Mouse (Mus musculus): Measurements from ENCODE around the gene Specc1. TPM values are rescaled to one million over a fixed set of nuclear protein-coding genes. Genes with fewer than 3 reads are reported as not detected.

Gene Specc1
- polyA plus RNA-seq, 2 experiments: 8.7 to 8.9 TPM

DNA sequence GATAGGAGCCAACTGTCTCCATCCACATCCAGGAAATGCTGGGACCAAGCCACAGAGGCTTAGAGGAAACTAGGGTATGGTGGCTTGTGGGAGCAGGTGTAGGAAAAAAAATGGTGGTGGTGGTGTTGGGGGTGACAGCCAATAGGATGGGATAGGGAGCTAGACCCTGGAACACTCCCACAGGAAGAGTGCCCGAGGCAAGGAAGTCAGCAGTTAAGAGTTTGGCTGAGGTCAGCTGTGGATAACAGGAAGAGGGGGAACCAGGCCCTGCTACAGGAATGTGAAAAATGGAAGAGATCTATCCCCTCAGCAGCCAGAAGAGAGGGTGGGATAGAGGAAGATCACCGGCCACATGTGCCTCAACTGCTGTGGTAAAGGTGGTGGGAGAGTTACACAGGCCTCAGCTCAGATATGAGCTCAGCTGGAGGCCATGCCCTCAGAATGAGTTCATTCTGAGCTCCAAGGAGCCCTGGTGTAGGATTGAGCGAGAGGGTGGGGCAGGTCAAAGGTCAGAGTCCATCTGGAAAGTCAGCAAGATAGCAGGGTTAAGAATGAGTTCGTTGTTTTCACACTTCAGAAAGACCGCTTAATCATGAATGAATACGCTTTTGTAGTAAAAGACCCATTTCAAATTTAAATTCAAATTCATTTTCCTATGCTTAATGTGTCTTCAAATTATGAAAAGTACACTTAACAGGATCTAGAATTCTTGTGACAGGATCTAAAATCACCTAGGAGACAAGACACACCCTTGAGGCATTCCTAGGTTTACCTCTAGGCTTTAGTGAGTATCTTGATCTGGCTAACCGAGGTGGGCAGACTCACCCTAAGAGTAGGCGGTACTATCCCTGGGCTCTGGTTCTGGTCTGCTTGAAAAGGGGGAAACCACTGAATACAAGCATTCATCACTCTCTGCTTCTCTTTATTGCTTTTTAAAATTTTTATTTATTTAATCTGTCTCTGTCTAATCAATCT, 94.1 kb downstream of the Specc1 start:
- no peaks in the 10 kb centered on the region for H3K9me3 ChIP-seq (ENCODE audit: control insufficient read depth, low read length)
- no peaks in the 10 kb centered on the region for H3K36me3 ChIP-seq (ENCODE audit: control insufficient read depth, insufficient read depth, low read length)
- H3K4me2 ChIP-seq (replicated peaks; ENCODE audit: low read depth, low read length, severe bottlenecking): no peak overlapping the region
- no peak for TF ChIP-seq POLR2A (IDR thresholded peaks at IDR 0.05; ENCODE audit: borderline replicate concordance, extremely low read depth, insufficient read depth, insufficient read length)
- ATAC-seq (ENCODE audit: low FRiP score, low read depth) (no peak), DNase-seq (ENCODE audit: low spot score) (no peak)
- 67% methylated on average over 8 of the region's 8 CpGs for WGBS
- no peak overlapping the region for H3K9ac ChIP-seq (ENCODE audit: low read depth, low read length, severe bottlenecking)
- H3K27ac ChIP-seq (replicated peaks; ENCODE audit: low read depth, low read length): no peak overlapping the region
- H3K4me1 ChIP-seq (ENCODE audit: control insufficient read depth, insufficient read depth, low read length): no peaks in the 10 kb centered on the region
- no peak overlapping the region for H3K4me3 ChIP-seq (replicated peaks; ENCODE audit: low read length)
- H3K27me3 ChIP-seq (ENCODE audit: control insufficient read depth, insufficient read depth, low read length): no peaks in the 10 kb centered on the region

DNA sequence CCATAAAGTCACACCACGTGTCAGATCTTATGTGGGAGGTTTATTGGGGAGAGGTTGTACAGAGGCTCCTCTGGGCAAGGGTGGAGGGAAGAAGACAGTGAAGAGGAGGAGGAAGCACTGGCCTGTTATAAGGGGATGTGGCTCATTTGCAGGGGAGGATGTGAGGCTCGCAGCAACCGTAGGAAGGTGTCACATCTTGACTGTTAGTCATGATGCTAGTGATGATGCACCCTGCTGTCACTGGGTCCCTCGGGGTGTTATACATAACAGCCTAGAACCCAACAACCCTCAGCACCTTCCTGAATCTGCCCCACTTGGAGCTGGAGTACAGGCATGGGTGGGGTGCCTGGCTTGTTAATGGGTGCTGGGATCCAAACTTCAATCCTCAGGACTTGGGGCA, 94.9 kb downstream of the Specc1 start:
- Histone ChIP-seq H3K4me2 (replicated peaks; ENCODE audit: low read depth, low read length, severe bottlenecking) (no peak overlapping the region), H3K36me3 (ENCODE audit: control insufficient read depth, insufficient read depth, low read length) (no peaks in the 10 kb centered on the region), H3K27ac (replicated peaks; ENCODE audit: low read depth, low read length) (no peak overlapping the region), H3K27me3 (ENCODE audit: control insufficient read depth, insufficient read depth, low read length) (no peaks in the 10 kb centered on the region), H3K9ac (ENCODE audit: low read depth, low read length, severe bottlenecking) (no peak overlapping the region), H3K4me1 (ENCODE audit: control insufficient read depth, insufficient read depth, low read length) (no peaks in the 10 kb centered on the region), H3K9me3 (ENCODE audit: control insufficient read depth, low read length) (no peaks in the 10 kb centered on the region), H3K4me3 (replicated peaks; ENCODE audit: low read length) (no peak overlapping the region)
- 90% methylated on average over 4 of the region's 4 CpGs for WGBS
- no peak for ATAC-seq (ENCODE audit: low FRiP score, low read depth)
- DNase-seq (ENCODE audit: low spot score): no peak
- TF ChIP-seq POLR2A (IDR thresholded peaks at IDR 0.05; ENCODE audit: borderline replicate concordance, extremely low read depth, insufficient read depth, insufficient read length): no peak

DNA sequence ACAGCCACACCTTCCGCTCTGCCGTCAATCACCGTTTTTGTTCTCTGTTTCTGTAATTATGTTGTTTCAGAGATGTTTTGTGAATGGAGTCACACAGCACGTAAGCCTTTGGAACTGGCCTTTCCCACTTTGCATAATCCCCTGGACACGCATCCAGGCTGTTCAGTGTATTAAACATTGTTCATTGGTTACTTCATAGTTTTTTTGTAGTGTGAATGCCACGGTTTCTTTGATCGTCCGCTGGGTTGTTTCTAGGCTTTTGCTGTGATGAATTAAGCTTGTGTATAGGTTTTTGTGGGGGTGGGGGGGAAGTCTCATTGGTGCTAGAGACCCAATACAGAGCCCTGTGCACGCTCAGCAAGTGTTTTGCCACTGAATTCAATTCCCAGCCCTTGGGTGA, 97.4 kb downstream of the Specc1 start:
- Histone ChIP-seq H3K4me2 (replicated peaks; ENCODE audit: low read depth, low read length, severe bottlenecking) (no peak overlapping the region), H3K27ac (replicated peaks; ENCODE audit: low read depth, low read length) (no peak overlapping the region), H3K9me3 (ENCODE audit: control insufficient read depth, low read length) (no peaks in the 10 kb centered on the region), H3K4me3 (replicated peaks; ENCODE audit: low read length) (no peak overlapping the region), H3K27me3 (ENCODE audit: control insufficient read depth, insufficient read depth, low read length) (no peaks in the 10 kb centered on the region), H3K36me3 (ENCODE audit: control insufficient read depth, insufficient read depth, low read length) (no peaks in the 10 kb centered on the region), H3K4me1 (ENCODE audit: control insufficient read depth, insufficient read depth, low read length) (no peaks in the 10 kb centered on the region), H3K9ac (ENCODE audit: low read depth, low read length, severe bottlenecking) (no peak overlapping the region)
- no peak for TF ChIP-seq POLR2A (IDR thresholded peaks at IDR 0.05; ENCODE audit: borderline replicate concordance, extremely low read depth, insufficient read depth, insufficient read length)
- ATAC-seq (ENCODE audit: low FRiP score, low read depth) (no peak), DNase-seq (ENCODE audit: low spot score) (no peak)
- WGBS: 81% methylated on average over 9 of the region's 9 CpGs

DNA sequence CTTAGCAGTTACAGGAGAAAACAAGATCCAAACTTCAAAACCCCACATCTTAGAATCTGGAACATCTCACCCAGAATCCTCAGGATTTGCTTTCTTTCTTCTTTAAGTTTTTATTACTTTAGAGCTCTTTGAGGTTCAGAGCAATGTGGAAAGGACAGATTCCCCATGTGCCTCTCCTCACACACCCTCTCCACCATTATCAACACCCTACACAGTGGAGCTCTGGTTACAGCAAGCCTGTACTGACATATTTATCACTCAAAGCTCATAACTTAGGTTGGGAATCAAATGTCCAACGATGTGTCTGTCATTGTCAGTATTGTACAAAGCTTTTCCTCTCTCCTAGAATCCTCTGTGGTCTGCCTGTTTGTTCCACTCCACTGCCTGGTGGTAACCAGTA, 108.0 kb downstream of the Specc1 start:
- H3K4me1 ChIP-seq (ENCODE audit: control insufficient read depth, insufficient read depth, low read length): no peaks in the 10 kb centered on the region
- no peaks in the 10 kb centered on the region for H3K27me3 ChIP-seq (ENCODE audit: control insufficient read depth, insufficient read depth, low read length)
- ATAC-seq (ENCODE audit: low FRiP score, low read depth): no peak
- DNase-seq (ENCODE audit: low spot score): no peak
- WGBS: 40% methylated on average over 1 of the region's 1 CpGs
- no peak for TF ChIP-seq POLR2A (IDR thresholded peaks at IDR 0.05; ENCODE audit: borderline replicate concordance, extremely low read depth, insufficient read depth, insufficient read length)
- no peak overlapping the region for H3K4me2 ChIP-seq (replicated peaks; ENCODE audit: low read depth, low read length, severe bottlenecking)
- H3K9ac ChIP-seq (ENCODE audit: low read depth, low read length, severe bottlenecking): no peak overlapping the region
- H3K4me3 ChIP-seq (replicated peaks; ENCODE audit: low read length): no peak overlapping the region
- no peak overlapping the region for H3K27ac ChIP-seq (replicated peaks; ENCODE audit: low read depth, low read length)
- no peaks in the 10 kb centered on the region for H3K36me3 ChIP-seq (ENCODE audit: control insufficient read depth, insufficient read depth, low read length)
- no peaks in the 10 kb centered on the region for H3K9me3 ChIP-seq (ENCODE audit: control insufficient read depth, low read length)

DNA sequence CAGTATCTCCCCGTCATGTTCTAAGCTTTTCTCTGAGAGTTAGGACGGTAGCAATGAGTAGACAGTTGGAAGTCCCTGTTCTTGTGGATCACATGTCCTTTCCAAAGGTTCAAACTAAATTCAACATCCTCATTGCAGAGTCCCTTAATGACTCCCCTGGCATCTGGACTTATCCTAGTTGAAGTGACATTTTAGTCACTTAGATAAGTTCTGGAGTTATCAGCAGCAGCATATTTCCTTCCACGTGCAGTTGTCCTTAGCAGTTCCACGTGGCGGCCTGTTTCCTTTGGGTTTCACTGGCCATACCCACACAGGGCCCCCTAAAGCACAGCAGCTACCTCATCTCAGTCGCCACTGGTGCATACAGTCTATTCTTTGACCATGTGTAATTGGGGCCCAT, 109.1 kb downstream of the Specc1 start:
- 57% methylated on average over 6 of the region's 6 CpGs for WGBS
- no peak for TF ChIP-seq POLR2A (IDR thresholded peaks at IDR 0.05; ENCODE audit: borderline replicate concordance, extremely low read depth, insufficient read depth, insufficient read length)
- no peaks in the 10 kb centered on the region for H3K9me3 ChIP-seq (ENCODE audit: control insufficient read depth, low read length)
- H3K27me3 ChIP-seq (ENCODE audit: control insufficient read depth, insufficient read depth, low read length): no peaks in the 10 kb centered on the region
- H3K4me3 ChIP-seq (replicated peaks; ENCODE audit: low read length): no peak overlapping the region
- H3K36me3 ChIP-seq (ENCODE audit: control insufficient read depth, insufficient read depth, low read length): no peaks in the 10 kb centered on the region
- H3K4me2 ChIP-seq (replicated peaks; ENCODE audit: low read depth, low read length, severe bottlenecking): no peak overlapping the region
- ATAC-seq (ENCODE audit: low FRiP score, low read depth): no peak
- no peaks in the 10 kb centered on the region for H3K4me1 ChIP-seq (ENCODE audit: control insufficient read depth, insufficient read depth, low read length)
- no peak for DNase-seq (ENCODE audit: low spot score)
- H3K27ac ChIP-seq (replicated peaks; ENCODE audit: low read depth, low read length): no peak overlapping the region
- no peak overlapping the region for H3K9ac ChIP-seq (ENCODE audit: low read depth, low read length, severe bottlenecking)

Measured in limb, embryonic 14.5 days (tissue).